Mouse (Mus musculus) bone marrow, adult 2 months (tissue): ENCODE measurements at regions not wholly inside any gene's neighbourhood (a gene's known extent, or its start where the extent isn't known, plus 50 kb on each side); places are given as distances from the start of the nearest gene placed in this dataset.

Experiments
- H3K27ac ChIP-seq: fragments of 200-500 bp; 2 replicates; pipeline ENCODE4 v1.5.1; 2012; ENCODE audit warnings: low read depth, mild to moderate bottlenecking, control low read depth, inconsistent platforms, low read length; ENCODE audit not compliant: control insufficient read depth, poor library complexity, insufficient read depth
- H3K4me1 ChIP-seq: fragments of 200-500 bp; 2 replicates; pipeline ENCODE4 v1.6.1; 2011; ENCODE audit warnings: low read length; ENCODE audit not compliant: control insufficient read depth, insufficient read depth
- H3K4me3 ChIP-seq: fragments of 200-500 bp; replicated peaks from 2 replicates; pipeline ENCODE3; 2011; ENCODE audit warnings: mild to moderate bottlenecking, low read depth, low read length, control low read depth; ENCODE audit not compliant: control insufficient read depth
- CTCF ChIP-seq: fragments of 200-500 bp; IDR thresholded peaks from 2 replicates; pipeline ENCODE4 v1.5.1; 2011; ENCODE audit warnings: low read length, control low read depth; ENCODE audit not compliant: control insufficient read depth, insufficient read depth
- POLR2A ChIP-seq: fragments of 200-500 bp; IDR thresholded peaks from 2 replicates; pipeline ENCODE4 v1.6.1; 2011; ENCODE audit warnings: low read depth, mild to moderate bottlenecking, control low read depth, low read length, borderline replicate concordance; ENCODE audit not compliant: control insufficient read depth
- WGBS: fragments of 180-500 bp; shearing (Covaris S2); methylation state at CpG from one replicate; pipeline ENCODE4 v1.1.7; 2018; 5-methylcytosine and 5-hydroxymethylcytosine counted together

- 74% methylated on average over 8 of the region's 8 CpGs for WGBS
These were observed 108.4 kb upstream of the Npy2r start for GRCm38 (mm10) chr3:82656159-82656874.

DNA sequence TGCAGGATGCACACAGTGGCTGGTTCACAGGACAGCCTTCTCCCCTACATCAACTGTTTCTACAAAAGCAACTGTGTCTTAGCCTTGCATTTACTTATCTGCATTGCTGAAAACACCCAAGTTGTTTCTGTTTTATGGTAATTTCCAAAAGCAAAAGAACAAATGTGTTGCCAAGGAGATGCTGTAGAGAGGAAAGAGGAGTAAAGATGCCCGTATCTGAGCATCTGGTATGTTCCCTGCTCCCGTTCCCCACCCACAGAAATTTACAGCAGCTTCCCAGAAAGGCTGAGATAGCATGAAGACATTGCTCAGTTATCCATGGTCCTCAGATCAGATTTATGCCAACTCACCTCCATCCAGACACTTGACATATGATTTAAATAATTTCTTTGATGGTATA lies 104.5 kb upstream of the Npy2r start:
- Histone ChIP-seq H3K27ac (no peak overlapping the region), H3K4me1 (no peaks in the 10 kb centered on the region), H3K4me3 (no peak overlapping the region)
- TF ChIP-seq POLR2A (no peak), CTCF (no peak)
- WGBS: 61% methylated on average over 2 of the region's 2 CpGs

More at GRCm38 (mm10) chr3:82656159-82656874, 108.4 kb upstream of the Npy2r start:
- no peaks in the 10 kb centered on the region for H3K4me1 ChIP-seq
- no peak overlapping the region for H3K27ac ChIP-seq
- TF ChIP-seq CTCF (no peak), POLR2A (no peak)
- H3K4me3 ChIP-seq: no peak overlapping the region

DNA sequence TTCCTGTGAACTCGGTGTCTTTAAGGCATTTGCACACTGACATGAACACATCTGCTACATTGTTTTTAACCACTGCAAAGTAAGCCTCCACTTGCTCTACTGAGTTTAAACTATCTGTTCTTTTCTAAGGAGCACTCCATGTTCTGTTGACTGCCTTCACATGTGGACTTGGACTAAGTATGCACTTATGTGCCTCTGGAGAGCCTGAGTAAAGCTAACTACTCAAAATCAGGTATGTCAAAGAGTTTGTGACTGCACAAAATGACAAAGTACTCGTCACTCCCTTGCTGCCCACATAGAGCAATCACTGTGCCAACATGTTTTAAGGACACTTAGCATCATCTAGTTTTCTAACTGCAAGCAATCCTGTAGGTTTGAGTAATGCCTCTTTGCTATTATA lies 92.2 kb upstream of the Npy2r start:
- H3K4me3 ChIP-seq: no peak overlapping the region
- TF ChIP-seq CTCF: no peak
- no peak for TF ChIP-seq POLR2A
- H3K27ac ChIP-seq: no peak overlapping the region
- no peaks in the 10 kb centered on the region; the same call in 1 of the 2 replicates for H3K4me1 ChIP-seq
- WGBS: 66% methylated on average over 2 of the region's 2 CpGs

DNA sequence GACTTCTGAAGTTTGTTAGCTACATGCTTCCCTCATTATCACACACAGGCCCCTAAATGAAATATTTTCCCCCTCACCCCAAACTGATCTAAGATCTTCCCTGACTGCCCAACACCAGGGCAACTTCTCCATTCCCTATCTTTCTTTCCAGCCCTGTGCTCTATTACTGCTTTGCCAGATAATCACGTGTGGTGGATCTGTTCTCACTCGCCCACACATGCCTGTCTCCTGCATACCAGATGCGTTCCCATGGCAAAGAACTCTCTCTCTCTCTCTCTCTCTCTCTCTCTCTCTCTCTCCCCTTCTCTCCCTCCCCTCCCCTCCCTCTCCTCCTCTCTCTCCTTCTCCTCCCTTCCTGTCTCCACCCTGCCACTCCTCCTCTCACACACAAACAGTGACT lies 88.8 kb upstream of the Npy2r start:
- 57% methylated on average over 3 of the region's 3 CpGs for WGBS
- Histone ChIP-seq H3K27ac (no peak overlapping the region), H3K4me1 (no peaks in the 10 kb centered on the region; the same call in 1 of the 2 replicates), H3K4me3 (no peak overlapping the region)
- TF ChIP-seq CTCF (no peak), POLR2A (no peak)

GRCm38 (mm10) chr3:82620418-82621003 lies 72.6 kb upstream of the Npy2r start:
- WGBS: 59% methylated on average over 3 of the region's 3 CpGs
- Histone ChIP-seq H3K4me1 (no peaks in the 10 kb centered on the region), H3K4me3 (no peak overlapping the region), H3K27ac (no peak overlapping the region)
- no peak for TF ChIP-seq CTCF
- TF ChIP-seq POLR2A: no peak

- no peak for TF ChIP-seq CTCF
- TF ChIP-seq POLR2A: no peak
- Histone ChIP-seq H3K4me1 (no peaks in the 10 kb centered on the region), H3K27ac (no peak overlapping the region), H3K4me3 (no peak overlapping the region)
- 77% methylated on average over 5 of the region's 5 CpGs for WGBS
These were observed 71.5 kb upstream of the Npy2r start for GRCm38 (mm10) chr3:82619371-82619770.

DNA sequence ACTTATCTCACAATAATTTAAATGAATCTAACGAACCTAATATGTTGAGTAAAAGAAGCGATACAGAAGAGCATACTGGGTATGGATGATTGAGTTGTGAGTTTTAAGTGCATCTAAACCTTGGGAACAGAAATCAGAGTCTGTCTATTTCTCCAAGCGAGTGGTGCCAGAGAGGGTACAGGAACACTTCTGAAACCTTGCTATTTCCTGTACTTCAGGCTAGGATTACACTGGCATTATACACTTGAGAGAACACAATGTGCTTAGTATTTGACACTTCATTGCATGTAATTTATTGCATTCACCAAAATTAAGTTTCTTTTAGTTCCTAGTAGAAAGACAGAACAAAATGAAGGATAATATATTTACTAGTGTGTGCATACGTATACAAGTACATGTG lies 54.0 kb upstream of the Npy2r start:
- H3K27ac ChIP-seq: no peak overlapping the region
- no peak overlapping the region for H3K4me3 ChIP-seq
- no peaks in the 10 kb centered on the region for H3K4me1 ChIP-seq
- 66% methylated on average over 4 of the region's 4 CpGs for WGBS
- TF ChIP-seq CTCF: no peak
- TF ChIP-seq POLR2A: no peak

- no peak overlapping the region for H3K4me3 ChIP-seq
- H3K27ac ChIP-seq: no peak overlapping the region
- WGBS: 82% methylated on average over 1 of the region's 1 CpGs
- H3K4me1 ChIP-seq: no peaks in the 10 kb centered on the region
- TF ChIP-seq CTCF: no peak
- TF ChIP-seq POLR2A: no peak
These were observed 50.8 kb upstream of the Npy2r start for GRCm38 (mm10) chr3:82598656-82599055.
